Mouse (Mus musculus): ENCODE measurements around the gene 6720489N17Rik. TPM values are rescaled to one million over a fixed set of nuclear protein-coding genes. Genes with fewer than 3 reads are reported as not detected.
"Not testable (repeated sequence)": the region's sequence is repeated elsewhere in the genome, so short reads cannot be mapped to it uniquely, and the experiment has no call there.

Gene 6720489N17Rik
- polyA plus RNA-seq, 1 experiment from 2014 or later, result 2.6 TPM

- H3K36me3 ChIP-seq (ENCODE audit: insufficient read depth, low read length); H3K27ac ChIP-seq (ENCODE audit: low read length); H3K9me3 ChIP-seq (ENCODE audit: low read length); H3K4me1 ChIP-seq (ENCODE audit: insufficient read depth, low read depth, low read length); H3K4me3 ChIP-seq (ENCODE audit: low read depth, low read length); DNase-seq (ENCODE audit: low spot score); H3K9ac ChIP-seq (replicated peaks; ENCODE audit: low read depth); H3K27me3 ChIP-seq (replicated peaks; ENCODE audit: insufficient read depth, low read length); H3K4me2 ChIP-seq (replicated peaks; ENCODE audit: low read depth, low read length); ATAC-seq: not testable (repeated sequence)
- TF ChIP-seq CTCF (IDR thresholded peaks at IDR 0.05), result peak; percentile 29
- WGBS, result 38% methylated on average over 1 of the region's 1 CpGs
Observed at GRCm38 (mm10) chr13:62561696-62562095, 62.3 kb downstream of the 6720489N17Rik start.

- not testable (repeated sequence) for H3K36me3 ChIP-seq (ENCODE audit: insufficient read depth, low read length); ATAC-seq; H3K9ac ChIP-seq (replicated peaks; ENCODE audit: low read depth); H3K27ac ChIP-seq (ENCODE audit: low read length); H3K9me3 ChIP-seq (ENCODE audit: low read length); H3K4me1 ChIP-seq (ENCODE audit: insufficient read depth, low read depth, low read length); H3K27me3 ChIP-seq (replicated peaks; ENCODE audit: insufficient read depth, low read length)
- peak within 1 kb of the TSS; percentile 39 for H3K4me3 ChIP-seq (ENCODE audit: low read depth, low read length)
- DNase-seq (ENCODE audit: low spot score), result peak; percentile 4
- 5% methylated on average over 24 of the region's 27 CpGs for WGBS
- peak within 1 kb of the TSS; percentile 42; the same call in 1 of the 2 replicates for H3K4me2 ChIP-seq (replicated peaks; ENCODE audit: low read depth, low read length)
Observed at GRCm38 (mm10) chr13:62558189-62559110, 65.5 kb downstream of the 6720489N17Rik start, which contains the start of gene Zfp935. TSS of gene Zfp935 (minus strand) at chr13:62558511.

Small RNAs within 50 kb of the gene (microRNA-seq; reads per million reads assigned to microRNA genes)
- not detected for gene Gm24020

Other genes starting within 250 kb of the 6720489N17Rik start
- gene Gm3604, start 241.0 kb downstream of the 6720489N17Rik start, polyA plus RNA-seq (2015; fragmentation: Nextera tagmentation; extraction: Ambion mirVana), result 1.7 and 1.8 TPM in 2 replicates
- gene Gm49359, start 157.3 kb downstream of the 6720489N17Rik start, polyA plus RNA-seq (2015; fragmentation: Nextera tagmentation; extraction: Ambion mirVana), result 6.7 and 9.0 TPM in 2 replicates
- gene Zfp935, start 65.7 kb downstream of the 6720489N17Rik start, polyA plus RNA-seq (2015; fragmentation: Nextera tagmentation; extraction: Ambion mirVana), result not detected in 2 replicates
- 3.8 and 4.2 TPM in 2 replicates for gene Zfp934, start 53.0 kb downstream of the 6720489N17Rik start, polyA plus RNA-seq (2015; fragmentation: Nextera tagmentation; extraction: Ambion mirVana)
- 8.4 and 9.0 TPM in 2 replicates for gene Platr25, start 136.5 kb upstream of the 6720489N17Rik start, polyA plus RNA-seq (2015; fragmentation: Nextera tagmentation; extraction: Ambion mirVana)
- gene Gm5141, start 161.6 kb upstream of the 6720489N17Rik start, polyA plus RNA-seq (2015; fragmentation: Nextera tagmentation; extraction: Ambion mirVana), result 2.1 and 3.4 TPM in 2 replicates
- 1.2 and 2.7 TPM in 2 replicates for gene Fbp2, start 234.2 kb upstream of the 6720489N17Rik start, polyA plus RNA-seq (2015; fragmentation: Nextera tagmentation; extraction: Ambion mirVana)

Data from lung, postnatal 0 days (tissue).